Mouse (Mus musculus) lung, postnatal 0 days (tissue): Measurements from ENCODE around the gene Pdlim7.

Experiments used
- CTCF ChIP-seq: IDR thresholded peaks from 2 replicates; pipeline ENCODE4 v1.5.1; 2016; ENCODE audit warnings: antibody characterized with exemption, mild to moderate bottlenecking
- EP300 ChIP-seq: IDR thresholded peaks from 2 replicates; pipeline ENCODE4 v1.6.1; 2016; ENCODE audit warnings: antibody characterized with exemption, mild to moderate bottlenecking, control low read depth

DNA sequence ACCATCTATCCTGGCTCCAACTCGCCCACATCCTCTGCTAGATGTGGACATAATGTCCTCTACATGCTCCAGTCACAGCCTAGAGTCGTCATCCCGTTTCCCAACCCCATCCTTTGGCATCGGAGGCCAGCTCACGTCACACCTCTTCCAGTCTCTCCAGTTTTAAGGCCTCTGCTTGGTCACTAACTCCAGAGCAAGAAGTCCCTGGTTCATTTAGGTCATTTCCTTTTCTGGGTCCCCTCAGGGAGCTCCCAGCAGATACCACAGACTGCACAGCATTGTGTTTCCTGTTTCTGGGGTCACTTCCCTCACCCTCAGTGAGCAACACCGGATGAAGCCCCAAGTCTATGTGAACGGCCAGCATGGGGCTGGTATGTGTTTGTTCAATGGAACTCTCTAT lies 34.5 kb downstream of the Pdlim7 start:
- peak; percentile 71 for TF ChIP-seq EP300
- TF ChIP-seq CTCF = no peak
